Mouse (Mus musculus) heart, embryonic 12.5 days (tissue): Measurements from ENCODE around the gene Hoxc11. TPM values are rescaled to one million over a fixed set of nuclear protein-coding genes. Genes with fewer than 3 reads are reported as not detected.

Source experiments
- ATAC-seq: fragments of 200-750 bp; cut with Nextera tagmentation; 2 replicates; pipeline ENCODE4 v1.8.0; 2017; ENCODE audit warnings: moderate TSS enrichment, moderate library complexity; ENCODE audit not compliant: insufficient number of reproducible peaks, low FRiP score
- H3K27ac ChIP-seq: fragments of 300-500 bp; sonication (generic); 2 replicates; pipeline ENCODE4 v1.5.1; 2016; ENCODE audit warnings: mild to moderate bottlenecking, moderate library complexity; ENCODE audit not compliant: poor library complexity, severe bottlenecking
- H3K27me3 ChIP-seq: fragments of 300-500 bp; sonication (generic); replicated peaks from 2 replicates; pipeline ENCODE4 v1.6.1; 2016; ENCODE audit warnings: mild to moderate bottlenecking, moderate library complexity
- H3K36me3 ChIP-seq: fragments of 300-500 bp; sonication (generic); 2 replicates; pipeline ENCODE4 v1.6.1; 2016; ENCODE audit warnings: mild to moderate bottlenecking, moderate library complexity
- H3K4me1 ChIP-seq: fragments of 300-500 bp; sonication (generic); replicated peaks from 2 replicates; pipeline ENCODE4 v1.6.1; 2016; ENCODE audit warnings: mild to moderate bottlenecking
- H3K4me2 ChIP-seq: fragments of 300-500 bp; sonication (generic); 2 replicates; pipeline ENCODE4 v1.6.1; 2016; ENCODE audit warnings: mild to moderate bottlenecking, moderate library complexity
- H3K4me3 ChIP-seq: fragments of 300-500 bp; sonication (generic); 2 replicates; pipeline ENCODE4 v1.5.1; 2016; ENCODE audit warnings: mild to moderate bottlenecking
- H3K9ac ChIP-seq: fragments of 300-500 bp; sonication (generic); 2 replicates; pipeline ENCODE4 v1.6.1; 2016; ENCODE audit warnings: mild to moderate bottlenecking, moderate library complexity
- H3K9me3 ChIP-seq: fragments of 300-500 bp; sonication (generic); replicated peaks from 2 replicates; pipeline ENCODE4 v1.6.1; 2016; ENCODE audit warnings: mild to moderate bottlenecking, moderate library complexity
- WGBS: fragments of 180-500 bp; shearing (Covaris S2); methylation state at CpG from one replicate; pipeline ENCODE4 v1.1.7; 2016; 5-methylcytosine and 5-hydroxymethylcytosine counted together
- polyA plus RNA-seq: library from polyadenylated mRNA; unstranded; fragments of >200 nt; fragmentation: Nextera tagmentation; extraction: Ambion mirVana; gene quantifications from 2 replicates; pipeline ENCODE4 v1.2.1, GENCODE M21; 2016

Gene Hoxc11
- not detected in 2 replicates for polyA plus RNA-seq

DNA sequence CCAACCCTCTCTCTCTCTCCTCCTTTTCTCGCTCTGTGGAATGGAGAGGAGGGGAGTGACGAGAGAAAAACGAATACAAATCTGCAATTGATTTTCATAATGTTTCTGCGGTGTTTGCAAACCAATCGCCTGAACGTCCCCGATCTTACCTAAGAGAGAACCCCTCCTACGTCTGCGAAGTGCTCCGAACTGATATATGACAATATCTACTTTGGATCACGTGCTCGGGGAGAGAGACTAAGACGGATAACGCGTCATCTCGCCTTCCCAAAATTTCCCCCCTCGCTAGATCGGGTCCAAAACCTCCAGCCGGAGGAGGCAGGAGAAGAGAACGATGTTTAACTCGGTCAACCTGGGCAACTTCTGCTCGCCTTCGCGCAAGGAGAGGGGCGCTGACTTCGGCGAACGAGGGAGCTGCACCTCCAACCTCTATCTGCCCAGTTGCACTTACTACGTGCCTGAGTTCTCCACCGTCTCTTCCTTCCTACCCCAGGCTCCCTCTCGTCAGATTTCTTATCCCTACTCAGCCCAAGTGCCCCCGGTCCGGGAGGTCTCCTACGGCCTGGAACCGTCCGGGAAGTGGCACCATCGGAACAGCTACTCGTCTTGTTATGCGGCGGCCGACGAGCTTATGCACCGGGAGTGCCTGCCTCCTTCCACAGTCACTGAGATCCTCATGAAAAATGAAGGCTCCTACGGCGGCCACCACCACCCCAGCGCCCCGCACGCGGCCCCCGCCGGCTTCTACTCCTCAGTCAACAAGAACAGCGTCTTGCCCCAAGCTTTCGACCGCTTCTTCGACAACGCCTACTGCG lies at the start of gene Hoxc11:
Gene Hoxc11 (plus strand): TSS at position 236 of the 815 bp plus-strand sequence.
- Histone ChIP-seq H3K9me3 (no peaks in the 10 kb centered on the region), H3K27ac (no peak within 1 kb of the TSS), H3K4me3 (no peak within 1 kb of the TSS), H3K36me3 (no peaks in the 10 kb centered on the region), H3K27me3 (peaks cover 97% of the 10 kb centered on the region), H3K4me1 (peaks cover 11% of the 10 kb centered on the region), H3K4me2 (no peak within 1 kb of the TSS), H3K9ac (no peak within 1 kb of the TSS)
- under 1% methylated on average over 57 of the region's 57 CpGs for WGBS
- ATAC-seq, result no peak

DNA sequence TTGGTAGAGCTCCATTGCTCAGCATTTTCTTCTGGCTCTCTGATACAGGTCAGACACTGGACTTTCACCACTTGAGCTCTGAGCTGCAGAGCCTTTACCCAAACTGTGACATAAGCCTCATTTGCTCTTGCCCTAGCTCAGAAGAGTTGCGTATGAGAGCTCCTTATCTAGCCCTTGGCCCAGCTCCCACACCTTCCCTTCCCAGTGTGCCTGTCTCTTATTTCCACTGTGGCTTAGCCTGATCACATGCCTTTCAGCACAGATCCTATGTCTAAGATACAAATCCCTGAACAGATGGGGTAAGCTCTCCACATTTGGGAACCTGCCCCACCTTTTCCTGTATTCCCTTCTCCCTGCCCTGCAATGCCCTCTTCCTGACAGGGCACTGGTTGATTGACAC lies 49.3 kb upstream of the Hoxc11 start:
- peaks cover 77% of the 10 kb centered on the region for H3K27me3 ChIP-seq
- no peak overlapping the region for H3K4me2 ChIP-seq
- H3K9me3 ChIP-seq, result no peaks in the 10 kb centered on the region
- H3K36me3 ChIP-seq, result no peaks in the 10 kb centered on the region
- H3K4me3 ChIP-seq, result no peak overlapping the region
- H3K4me1 ChIP-seq, result 0 out of 2 replicates have a peak, but pooled peaks cover 4% of the 10 kb centered on the region
- 8% methylated on average over 1 of the region's 1 CpGs for WGBS
- H3K27ac ChIP-seq, result no peak overlapping the region
- ATAC-seq, result no peak; the same call in 1 of the 2 replicates
- no peak overlapping the region for H3K9ac ChIP-seq

DNA sequence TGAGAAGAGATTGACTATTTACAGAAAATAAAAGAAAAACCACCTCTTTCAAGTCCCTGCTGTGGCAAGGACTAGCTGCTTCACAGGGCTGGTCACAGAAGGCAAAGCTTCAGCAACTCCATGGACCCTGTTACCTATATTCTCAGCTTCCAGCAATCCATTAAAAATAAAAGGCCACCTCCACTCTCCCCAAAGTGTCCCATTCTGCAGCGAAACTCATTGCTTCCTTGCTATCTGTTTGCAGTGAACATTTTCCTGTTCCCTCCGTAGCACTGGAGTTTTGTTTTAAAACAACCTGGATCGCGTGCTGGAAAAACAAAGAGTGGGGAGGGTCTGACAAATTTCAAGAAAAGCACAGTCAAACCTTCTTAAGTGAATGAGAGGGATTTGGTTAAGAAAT lies 44.7 kb upstream of the Hoxc11 start:
- no peak overlapping the region for H3K4me3 ChIP-seq
- no peaks in the 10 kb centered on the region for H3K36me3 ChIP-seq
- peaks cover 87% of the 10 kb centered on the region for H3K27me3 ChIP-seq
- no peak for ATAC-seq
- H3K4me1 ChIP-seq, result 0 out of 2 replicates have a peak, but pooled peaks cover 4% of the 10 kb centered on the region
- H3K27ac ChIP-seq, result no peak overlapping the region
- no peaks in the 10 kb centered on the region for H3K9me3 ChIP-seq
- 2% methylated on average over 4 of the region's 4 CpGs for WGBS
- no peak overlapping the region for H3K9ac ChIP-seq
- no peak overlapping the region for H3K4me2 ChIP-seq

DNA sequence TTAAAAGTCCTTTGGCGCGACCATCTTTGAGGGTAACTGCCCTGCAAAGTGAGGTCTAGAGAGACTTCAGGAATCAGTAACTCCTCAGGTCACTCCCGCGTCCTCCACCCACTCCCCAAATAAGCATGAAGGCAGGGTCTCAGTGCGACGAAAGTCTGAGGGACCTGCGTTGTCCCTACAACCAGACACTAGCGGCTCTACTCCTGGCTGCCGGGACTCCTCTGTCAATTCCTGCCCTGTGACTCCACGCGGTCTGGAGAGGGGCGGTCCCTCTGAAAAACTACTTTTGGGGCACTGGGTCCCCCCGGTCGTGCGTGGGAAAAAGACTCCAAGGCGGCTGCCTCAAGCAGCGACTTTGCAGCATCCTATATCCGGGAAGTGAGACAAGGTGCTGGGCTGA lies 44.2 kb upstream of the Hoxc11 start:
- no peak overlapping the region for H3K27ac ChIP-seq
- no peaks in the 10 kb centered on the region for H3K9me3 ChIP-seq
- no peak overlapping the region for H3K9ac ChIP-seq
- no peak overlapping the region for H3K4me3 ChIP-seq
- WGBS, result under 1% methylated on average over 18 of the region's 18 CpGs
- peak overlapping the region; percentile 2; the same call in 1 of the 2 replicates for H3K4me2 ChIP-seq
- no peak for ATAC-seq
- no peaks in the 10 kb centered on the region for H3K36me3 ChIP-seq
- 0 out of 2 replicates have a peak, but pooled peaks cover 2% of the 10 kb centered on the region for H3K4me1 ChIP-seq
- peaks cover 87% of the 10 kb centered on the region for H3K27me3 ChIP-seq

DNA sequence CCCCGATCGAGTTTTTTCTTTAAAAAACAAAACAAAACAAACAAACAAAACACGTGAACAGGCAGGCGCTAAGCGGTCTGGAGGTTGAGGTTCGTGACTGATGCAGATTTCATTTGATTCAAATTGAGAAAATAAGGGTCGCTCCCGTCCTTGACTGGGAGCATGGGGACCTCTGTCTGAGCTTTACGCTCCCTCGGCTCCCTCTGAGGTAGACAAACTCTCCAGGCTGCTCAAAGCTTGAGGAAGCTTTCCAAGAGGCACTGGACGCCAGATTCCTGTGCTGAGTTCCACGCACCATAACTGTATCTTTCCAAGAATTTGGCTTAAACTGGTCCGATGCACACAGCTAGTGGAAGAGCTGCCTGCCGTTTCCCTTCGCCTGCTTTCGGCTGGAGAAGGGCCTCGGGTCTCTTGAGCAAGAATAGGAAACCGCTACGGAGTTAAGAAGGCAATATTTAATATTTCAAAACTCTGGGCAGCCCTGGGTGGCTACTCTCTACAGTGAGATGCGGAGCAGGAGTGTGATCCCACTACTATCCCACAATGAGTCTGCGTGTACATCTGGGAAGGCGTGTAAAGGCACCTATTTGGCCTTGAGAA lies 43.6 kb upstream of the Hoxc11 start:
- 1% methylated on average over 22 of the region's 22 CpGs for WGBS
- Histone ChIP-seq H3K4me3 (no peak overlapping the region), H3K36me3 (no peaks in the 10 kb centered on the region), H3K4me1 (no peaks in the 10 kb centered on the region), H3K9ac (no peak overlapping the region), H3K27me3 (peaks cover 84% of the 10 kb centered on the region), H3K4me2 (peak overlapping the region; percentile 2; the same call in 1 of the 2 replicates), H3K9me3 (no peaks in the 10 kb centered on the region), H3K27ac (no peak overlapping the region)
- no peak for ATAC-seq

DNA sequence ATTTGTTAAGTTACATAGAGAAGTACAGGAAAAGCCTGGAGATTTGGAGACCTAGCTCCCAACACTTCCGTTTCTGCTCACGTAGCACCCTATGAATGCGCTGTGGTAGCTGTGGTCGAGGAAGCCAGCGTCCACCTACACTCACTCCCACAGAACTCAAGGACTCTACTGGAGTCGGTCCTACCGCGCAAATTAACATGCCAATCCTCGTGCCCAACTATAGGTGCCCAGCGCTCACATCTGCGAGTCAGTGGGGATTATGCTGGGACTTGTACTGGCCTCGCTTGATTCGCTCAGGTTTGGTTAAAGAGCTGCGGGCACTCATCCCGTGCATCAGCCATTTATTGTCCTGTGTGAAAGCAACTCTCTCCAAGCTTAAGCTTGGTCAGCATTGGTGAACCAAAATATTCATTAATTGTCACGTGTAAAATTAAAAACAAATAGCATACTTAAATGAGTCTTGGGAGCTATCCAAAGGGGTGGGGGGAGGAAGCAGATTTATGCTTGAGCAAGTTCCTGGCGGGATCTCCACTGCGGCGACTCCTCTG lies 41.1 kb upstream of the Hoxc11 start:
- H3K4me3 ChIP-seq, result no peak overlapping the region
- no peak overlapping the region for H3K9ac ChIP-seq
- H3K9me3 ChIP-seq, result no peaks in the 10 kb centered on the region
- WGBS, result 1% methylated on average over 19 of the region's 19 CpGs
- ATAC-seq, result no peak
- H3K4me1 ChIP-seq, result no peaks in the 10 kb centered on the region
- H3K36me3 ChIP-seq, result no peaks in the 10 kb centered on the region
- no peak overlapping the region for H3K4me2 ChIP-seq
- peaks cover 86% of the 10 kb centered on the region for H3K27me3 ChIP-seq
- no peak overlapping the region for H3K27ac ChIP-seq

DNA sequence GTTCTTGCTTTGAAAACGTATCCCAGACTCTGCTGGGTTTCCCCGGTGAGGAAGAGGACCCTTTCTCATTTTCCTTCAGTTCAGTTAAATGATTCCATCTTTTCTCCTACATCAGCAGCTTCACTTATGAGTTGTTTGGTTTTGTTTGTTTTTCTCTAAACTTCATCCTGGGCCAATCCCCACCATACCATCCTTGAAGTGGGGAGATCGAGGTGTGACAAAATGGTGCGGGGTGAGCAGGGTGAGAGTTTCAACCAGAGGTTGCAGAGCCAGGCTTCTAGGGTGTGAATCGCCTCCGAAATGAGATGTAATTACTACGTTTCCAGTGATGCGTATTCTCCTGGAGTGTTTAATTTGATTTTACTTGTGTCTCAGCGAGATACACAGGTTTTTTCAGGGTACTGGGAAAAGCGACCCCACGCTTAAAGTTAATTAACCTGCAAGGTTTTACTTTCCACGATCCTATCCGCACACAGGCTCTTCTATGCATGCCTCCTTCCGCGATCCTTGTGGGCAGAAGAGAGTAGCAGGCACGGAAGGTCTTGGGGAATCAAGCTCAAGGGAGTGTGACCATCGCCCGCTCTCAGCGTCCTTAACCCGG lies 36.2 kb upstream of the Hoxc11 start:
- Histone ChIP-seq H3K4me1 (peaks cover 9% of the 10 kb centered on the region), H3K36me3 (no peaks in the 10 kb centered on the region), H3K4me3 (no peak overlapping the region), H3K27me3 (peaks cover 91% of the 10 kb centered on the region), H3K4me2 (no peak overlapping the region), H3K27ac (no peak overlapping the region), H3K9ac (no peak overlapping the region), H3K9me3 (no peaks in the 10 kb centered on the region)
- ATAC-seq, result no peak
- WGBS, result 2% methylated on average over 20 of the region's 20 CpGs

DNA sequence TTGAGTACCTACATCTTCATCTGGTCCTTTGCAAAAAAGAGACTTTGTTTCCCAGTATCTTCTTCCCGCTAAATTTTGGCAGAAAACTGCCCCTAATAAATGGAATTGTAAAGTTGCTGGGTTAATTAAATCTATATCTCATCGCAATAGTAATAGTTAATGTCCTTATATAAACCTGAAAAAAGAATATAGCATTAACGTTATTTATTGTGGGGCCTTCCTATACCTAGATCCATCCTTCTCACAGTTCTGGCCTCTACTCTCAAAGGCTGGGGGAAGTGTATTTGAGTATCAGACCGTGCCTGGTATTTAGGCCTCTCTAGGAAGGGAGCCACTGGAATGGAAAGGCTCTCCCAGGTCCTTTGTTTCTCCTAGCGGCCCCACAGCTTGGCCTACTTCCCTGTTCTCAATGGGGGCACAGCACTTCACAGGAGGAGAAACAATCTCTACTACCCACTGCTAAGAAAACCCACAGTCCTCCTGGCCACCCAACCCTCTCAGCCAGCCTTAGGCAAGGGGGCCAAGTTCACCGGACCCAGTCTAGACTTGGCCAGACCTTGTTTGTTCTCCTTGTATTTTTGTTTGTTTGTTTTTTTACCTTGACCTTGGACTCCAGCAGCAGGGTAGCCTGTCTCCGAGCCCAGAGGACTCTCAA lies 35.5 kb upstream of the Hoxc11 start:
- no peak overlapping the region for H3K4me3 ChIP-seq
- WGBS, result 2% methylated on average over 7 of the region's 7 CpGs
- H3K9me3 ChIP-seq, result no peaks in the 10 kb centered on the region
- peaks cover 92% of the 10 kb centered on the region for H3K27me3 ChIP-seq
- H3K4me2 ChIP-seq, result no peak overlapping the region
- ATAC-seq, result no peak
- no peaks in the 10 kb centered on the region for H3K36me3 ChIP-seq
- no peak overlapping the region for H3K27ac ChIP-seq
- H3K9ac ChIP-seq, result no peak overlapping the region
- H3K4me1 ChIP-seq, result peaks cover 9% of the 10 kb centered on the region

DNA sequence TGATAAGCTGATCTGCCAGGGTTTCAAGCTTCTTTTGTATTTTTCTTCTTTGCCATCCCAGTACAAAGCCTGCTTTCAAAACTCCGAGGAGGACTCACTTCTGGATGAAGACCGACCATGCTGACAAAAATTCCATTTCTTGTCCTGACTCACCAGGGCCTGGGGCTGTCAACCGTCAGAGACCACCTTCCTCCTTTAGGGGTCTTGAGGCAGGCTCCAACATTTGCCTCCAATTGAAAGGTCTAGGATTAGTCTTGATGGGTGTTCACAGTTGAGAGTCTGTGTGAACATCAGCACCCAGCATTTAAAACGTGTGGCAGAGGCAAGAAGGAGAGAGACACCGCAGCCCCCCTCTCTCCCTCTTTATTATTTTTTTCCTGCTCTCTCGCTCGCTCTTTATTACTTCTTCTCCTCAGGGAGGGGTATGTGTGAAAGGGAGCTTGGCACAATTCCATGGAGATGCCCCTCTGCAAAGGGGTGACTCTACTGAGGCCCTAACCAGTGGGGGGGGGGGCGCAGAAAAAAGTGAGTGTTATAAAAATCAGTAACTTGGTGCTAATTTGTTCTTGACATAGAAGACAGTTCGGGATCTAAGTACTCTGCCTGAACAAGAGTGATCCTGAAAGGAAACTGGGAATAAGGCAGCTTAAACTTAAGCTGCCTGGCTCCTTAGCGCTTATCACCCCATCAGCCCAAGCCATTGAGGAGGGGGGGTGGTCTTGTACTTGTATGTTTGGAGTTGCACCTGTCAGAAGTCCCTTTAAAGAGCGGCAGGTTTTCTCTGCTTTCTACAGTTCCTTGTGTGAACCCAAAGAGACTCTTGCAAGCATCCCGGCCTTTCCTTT lies 34.7 kb upstream of the Hoxc11 start:
- peaks cover 9% of the 10 kb centered on the region for H3K4me1 ChIP-seq

DNA sequence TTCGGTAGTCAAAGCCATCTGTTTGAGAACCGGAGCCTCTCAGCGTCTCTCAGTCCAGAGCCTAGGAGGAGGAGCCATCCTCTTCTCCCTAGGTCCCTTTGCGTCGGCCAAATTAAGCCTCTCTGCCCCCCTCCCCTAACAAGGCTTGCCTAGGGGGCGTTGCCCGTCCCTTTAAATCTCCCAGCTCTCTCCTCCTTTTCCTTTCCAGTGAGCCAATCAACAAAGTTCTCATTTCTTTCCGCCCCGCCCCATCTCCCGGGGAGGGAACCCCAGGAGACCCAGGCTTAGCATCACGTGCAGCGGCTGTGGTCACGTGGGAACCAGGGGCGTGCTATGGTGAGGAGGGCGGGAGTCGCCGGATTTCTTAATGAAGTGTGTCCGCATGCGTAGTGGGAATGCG lies 33.6 kb upstream of the Hoxc11 start:
- Histone ChIP-seq H3K4me3 (peak overlapping the region; percentile 28), H3K4me2 (peak overlapping the region; percentile 61), H3K36me3 (no peaks in the 10 kb centered on the region), H3K9me3 (no peaks in the 10 kb centered on the region), H3K27ac (no peak overlapping the region), H3K9ac (no peak overlapping the region), H3K27me3 (peaks cover 94% of the 10 kb centered on the region), H3K4me1 (peaks cover 9% of the 10 kb centered on the region)
- ATAC-seq, result 0 out of 2 replicates have a peak, but pooled peaks have one; percentile 55
- 0% methylated on average over 19 of the region's 20 CpGs for WGBS

More for the DNA sequence above, 34.7 kb upstream of the Hoxc11 start:
- Histone ChIP-seq H3K4me3 (no peak overlapping the region), H3K9me3 (no peaks in the 10 kb centered on the region), H3K27me3 (peaks cover 96% of the 10 kb centered on the region), H3K36me3 (no peaks in the 10 kb centered on the region), H3K9ac (no peak overlapping the region), H3K4me2 (no peak overlapping the region), H3K27ac (no peak overlapping the region)
- WGBS, result 4% methylated on average over 12 of the region's 12 CpGs
- no peak for ATAC-seq
